Mouse (Mus musculus): Measurements from ENCODE around the gene Nfe2l2. TPM values are rescaled to one million over a fixed set of nuclear protein-coding genes. Genes with fewer than 3 reads are reported as not detected.

Gene Nfe2l2
- total RNA-seq, 2 experiments from 2014 or later, result 27.6 to 29.6 TPM

Small RNA genes within 50 kb of the gene (microRNA-seq; reads per million reads assigned to microRNA genes)
- 0 reads per million in 2 experiments for gene Gm24574 (ENCODE audit: borderline replicate concordance in 2 of 2)

Other genes starting within 250 kb of the Nfe2l2 start
- 100 to 1,000 TPM; 108 to 125 TPM for gene Hnrnpa3, start 45.4 kb downstream of the Nfe2l2 start, total RNA-seq (2021)
- gene Agps, start 127.5 kb upstream of the Nfe2l2 start, total RNA-seq (2021), result 10 to 100 TPM; 22.4 to 25.4 TPM
- gene Ttc30b, start 233.9 kb upstream of the Nfe2l2 start, total RNA-seq (2021), result 1 to 10 TPM; 2.3 to 2.8 TPM

Measured in gastrocnemius, postnatal 25 days (tissue).